ENCODE assay signal across 14 mouse cellular contexts in the genomic region with DNA sequence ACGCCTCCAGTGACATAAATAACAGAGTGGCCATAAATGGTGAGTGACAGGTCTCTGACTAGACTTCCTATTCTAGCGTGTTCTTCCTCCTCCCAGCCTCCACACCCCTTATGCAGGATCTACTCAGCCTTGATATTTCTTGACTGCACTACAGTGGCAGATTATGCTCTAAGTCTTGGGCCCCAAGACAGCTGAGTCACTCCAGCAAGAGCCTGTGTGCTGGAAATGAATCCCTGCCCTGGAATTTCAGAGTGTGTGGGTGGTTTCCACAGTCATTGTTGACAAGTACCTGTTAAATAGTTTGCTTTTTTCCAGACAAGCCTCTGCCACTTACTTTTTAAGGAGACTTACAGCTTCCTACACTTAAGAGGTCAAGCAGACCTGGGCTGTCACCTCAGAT.
"Had no signal": no experiment of that assay in that cellular context is flagged by ENCODE, and none has a peak within 500 bp of the region (broad histone marks: within the 10 kb centered on the region; RNA-seq: fewer than 3 reads in every experiment).

No protein-coding gene starts in this region.

- H3K4me3 ChIP-seq: limb, embryonic 12.5 days; liver, embryonic 13.5 days; midbrain, embryonic 13.5 days; myocyte; neural tube, embryonic 12.5 days had no signal

- DNase-seq: kidney, adult 8-10 months; kidney, postnatal 25 days; liver; liver, embryonic 13.5 days; liver, postnatal 0 days; lung, postnatal 36 days; right cerebral cortex, postnatal 14 days; thymus, adult 2 months; thymus, postnatal 25 days had no signal

- H3K4me1 ChIP-seq: limb, embryonic 12.5 days; liver, embryonic 13.5 days; midbrain, embryonic 13.5 days; neural tube, embryonic 12.5 days had no signal

- H3K27me3 ChIP-seq: limb, embryonic 12.5 days; liver, embryonic 13.5 days; midbrain, embryonic 13.5 days; neural tube, embryonic 12.5 days had no signal

- H3K4me2 ChIP-seq: limb, embryonic 12.5 days; liver, embryonic 13.5 days; midbrain, embryonic 13.5 days; neural tube, embryonic 12.5 days had no signal

- H3K36me3 ChIP-seq: limb, embryonic 12.5 days; liver, embryonic 13.5 days; midbrain, embryonic 13.5 days; neural tube, embryonic 12.5 days had no signal

- H3K9ac ChIP-seq: limb, embryonic 12.5 days; liver, embryonic 13.5 days; liver, postnatal 0 days; midbrain, embryonic 13.5 days; neural tube, embryonic 12.5 days had no signal

- H3K27ac ChIP-seq: limb, embryonic 12.5 days; liver, embryonic 13.5 days; midbrain, embryonic 13.5 days; neural tube, embryonic 12.5 days; stomach, postnatal 0 days had no signal

- H3K9me3 ChIP-seq: limb, embryonic 12.5 days; midbrain, embryonic 13.5 days; neural tube, embryonic 12.5 days had no signal

- ATAC-seq: liver, postnatal 0 days; midbrain, embryonic 13.5 days had no signal
